Mouse (Mus musculus): ENCODE results near the gene F2rl1.

F2rl1 gene

GRCm38 (mm10) chr13:95470970-95471369 is 54.1 kb downstream of the F2rl1 start:
- peak; percentile 60 for DNase-seq (ENCODE audit: low read depth, low spot score)

Data from R1 (cell line).